Mouse (Mus musculus): Measurements from ENCODE around the gene Dmrt2. TPM values are rescaled to one million over a fixed set of nuclear protein-coding genes. Genes with fewer than 3 reads are reported as not detected.

Dmrt2 gene
- polyA plus RNA-seq, 1 experiment from 2014 or later: 0.09 TPM

- 2% methylated on average over 31 of the region's 31 CpGs for WGBS
- no peaks in the 10 kb centered on the region for H3K36me3 ChIP-seq
- H3K27me3 ChIP-seq: peaks cover 76% of the 10 kb centered on the region
- no peak overlapping the region for H3K9ac ChIP-seq
- H3K4me3 ChIP-seq: no peak overlapping the region
- no peak for ATAC-seq (ENCODE audit: low FRiP score)
- no peak overlapping the region for H3K4me2 ChIP-seq
- H3K9me3 ChIP-seq: no peaks in the 10 kb centered on the region
- H3K27ac ChIP-seq: no peak overlapping the region
- peaks cover 5% of the 10 kb centered on the region; the same call in 1 of the 2 replicates for H3K4me1 ChIP-seq (replicated peaks)
Measured at GRCm38 (mm10) chr19:25665486-25666339, 6.5 kb upstream of the Dmrt2 start.

DNA sequence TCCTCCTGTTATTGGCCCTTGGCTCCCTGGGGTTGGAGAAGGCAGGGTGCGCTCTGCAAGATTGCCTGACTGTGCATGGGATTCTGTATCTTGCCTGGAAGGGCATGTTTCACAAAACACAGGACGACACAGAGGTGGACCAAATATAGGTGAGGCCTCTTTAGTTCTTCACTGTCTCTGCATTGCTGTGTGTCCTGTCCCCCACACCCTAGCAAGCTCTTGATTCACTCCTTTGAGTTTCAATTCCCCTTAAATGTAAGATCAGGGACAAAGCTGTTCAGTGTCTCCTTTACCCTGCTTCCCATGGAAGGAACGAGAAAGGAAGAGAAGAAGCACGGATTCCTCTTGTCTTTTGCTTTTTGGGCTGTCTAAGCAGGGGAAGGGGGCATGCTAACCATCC lies 4.4 kb upstream of the Dmrt2 start:
- Histone ChIP-seq H3K36me3 (no peaks in the 10 kb centered on the region), H3K4me2 (no peak overlapping the region), H3K27ac (no peak overlapping the region), H3K9me3 (no peaks in the 10 kb centered on the region), H3K4me1 (replicated peaks) (peaks cover 16% of the 10 kb centered on the region), H3K27me3 (peaks cover 95% of the 10 kb centered on the region), H3K9ac (no peak overlapping the region), H3K4me3 (no peak overlapping the region)
- WGBS: 9% methylated on average over 4 of the region's 4 CpGs
- ATAC-seq (ENCODE audit: low FRiP score): no peak

GRCm38 (mm10) chr19:25669593-25670248 lies 2.5 kb upstream of the Dmrt2 start:
- Histone ChIP-seq H3K9me3 (no peaks in the 10 kb centered on the region), H3K4me1 (replicated peaks) (peaks cover 26% of the 10 kb centered on the region), H3K4me3 (no peak overlapping the region), H3K4me2 (no peak overlapping the region), H3K27me3 (peaks cover 98% of the 10 kb centered on the region), H3K36me3 (no peaks in the 10 kb centered on the region), H3K9ac (no peak overlapping the region), H3K27ac (no peak overlapping the region)
- 0% methylated on average over 3 of the region's 3 CpGs for WGBS
- ATAC-seq (ENCODE audit: low FRiP score): no peak

- no peaks in the 10 kb centered on the region for H3K9me3 ChIP-seq
- H3K27me3 ChIP-seq: peaks cover 98% of the 10 kb centered on the region
- H3K4me2 ChIP-seq: no peak overlapping the region
- WGBS: 1% methylated on average over 17 of the region's 17 CpGs
- H3K36me3 ChIP-seq: no peaks in the 10 kb centered on the region
- ATAC-seq (ENCODE audit: low FRiP score): no peak
- H3K4me1 ChIP-seq (replicated peaks): peaks cover 25% of the 10 kb centered on the region
- H3K9ac ChIP-seq: no peak overlapping the region
- no peak overlapping the region for H3K4me3 ChIP-seq
- H3K27ac ChIP-seq: no peak overlapping the region
Measured at GRCm38 (mm10) chr19:25670571-25671285, 1.5 kb upstream of the Dmrt2 start.

DNA sequence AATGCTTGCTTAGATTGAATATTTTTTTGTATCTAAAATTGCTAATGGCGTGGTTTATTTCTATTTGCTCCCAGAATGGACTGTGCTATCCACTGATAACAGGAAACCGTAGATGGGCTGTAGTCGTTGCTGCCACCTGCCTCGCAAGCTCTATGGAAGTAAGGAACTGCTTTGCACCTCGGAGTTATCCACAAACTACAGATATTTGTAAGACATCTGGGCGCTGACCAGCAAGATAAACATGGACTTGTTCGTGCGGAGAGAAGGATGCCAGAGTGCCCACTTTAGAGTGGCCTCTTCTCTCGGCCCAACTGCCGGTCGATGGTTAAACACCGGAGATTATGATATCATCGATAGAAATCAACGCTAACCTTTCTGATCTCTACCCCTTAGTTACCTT lies 530 bp upstream of the Dmrt2 start:
- H3K27me3 ChIP-seq: peaks cover 98% of the 10 kb centered on the region
- 1% methylated on average over 14 of the region's 14 CpGs for WGBS
- no peaks in the 10 kb centered on the region for H3K9me3 ChIP-seq
- H3K36me3 ChIP-seq: no peaks in the 10 kb centered on the region
- no peak overlapping the region for H3K9ac ChIP-seq
- peak overlapping the region; percentile 34 for H3K4me3 ChIP-seq
- H3K4me1 ChIP-seq (replicated peaks): peaks cover 21% of the 10 kb centered on the region
- ATAC-seq (ENCODE audit: low FRiP score): no peak
- no peak overlapping the region for H3K27ac ChIP-seq
- peak overlapping the region; percentile 52 for H3K4me2 ChIP-seq

DNA sequence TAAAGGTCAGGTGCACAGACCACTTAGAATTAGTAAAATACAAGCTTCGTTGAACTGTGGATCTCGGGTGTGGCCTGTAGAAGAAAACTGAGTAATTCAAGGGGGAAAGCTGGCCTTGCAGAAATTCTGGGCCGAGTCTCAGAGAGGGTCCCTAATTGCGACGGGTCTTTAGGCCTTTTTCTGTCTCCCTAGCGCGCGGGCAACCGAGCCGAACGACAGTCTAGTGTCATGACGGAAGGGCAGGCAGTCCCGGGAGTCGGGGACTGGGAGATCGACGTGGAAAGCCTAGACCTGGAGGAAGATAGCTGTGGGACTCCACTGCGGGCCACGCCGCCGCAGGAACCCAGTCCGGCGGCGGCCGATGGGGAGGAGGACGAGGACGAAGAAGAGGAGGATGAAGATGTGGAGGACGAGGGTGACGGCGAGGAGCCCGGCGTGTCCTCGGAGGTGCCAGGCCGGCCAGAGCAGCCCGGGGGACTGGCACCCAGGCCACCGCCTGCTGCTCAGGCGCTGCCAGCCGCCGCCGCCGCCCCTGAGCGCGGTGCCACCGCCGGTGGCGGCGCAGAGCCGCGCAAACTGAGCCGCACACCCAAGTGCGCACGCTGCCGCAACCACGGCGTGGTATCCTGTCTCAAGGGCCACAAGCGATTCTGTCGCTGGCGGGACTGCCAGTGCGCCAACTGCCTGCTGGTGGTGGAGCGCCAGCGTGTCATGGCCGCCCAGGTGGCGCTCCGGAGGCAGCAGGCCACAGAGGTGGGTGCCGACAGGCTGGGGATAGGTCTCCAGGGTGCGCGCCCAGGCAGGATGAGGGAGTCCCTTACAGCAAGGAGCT lies 1.2 kb downstream of the Dmrt2 start:
- peaks cover 97% of the 10 kb centered on the region for H3K27me3 ChIP-seq
- H3K4me3 ChIP-seq: peak overlapping the region; percentile 34
- H3K9ac ChIP-seq: peak overlapping the region; percentile 19; the same call in 1 of the 2 replicates
- no peak for ATAC-seq (ENCODE audit: low FRiP score)
- no peak overlapping the region for H3K27ac ChIP-seq
- peaks cover 21% of the 10 kb centered on the region for H3K4me1 ChIP-seq (replicated peaks)
- H3K36me3 ChIP-seq: no peaks in the 10 kb centered on the region
- peak overlapping the region; percentile 54 for H3K4me2 ChIP-seq
- WGBS: under 1% methylated on average over 60 of the region's 66 CpGs
- no peaks in the 10 kb centered on the region for H3K9me3 ChIP-seq

DNA sequence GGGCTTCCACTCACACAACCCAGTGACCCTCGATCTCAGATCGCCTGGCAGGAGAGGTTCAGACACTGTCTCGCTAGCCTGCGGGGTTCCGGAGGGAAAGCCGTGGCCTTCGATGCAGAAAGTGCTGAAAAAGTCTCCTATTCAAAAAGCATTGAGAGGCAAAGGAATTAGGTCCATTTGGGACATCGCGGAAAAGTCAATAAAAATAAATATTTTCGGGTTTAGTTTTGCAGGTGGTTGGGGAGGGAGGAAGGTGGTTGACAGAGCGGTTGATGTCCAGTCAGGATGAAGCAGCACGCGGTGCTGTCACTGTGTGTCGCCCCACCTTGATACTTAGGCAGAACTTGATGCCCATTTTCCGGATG lies 1.8 kb downstream of the Dmrt2 start:
- no peaks in the 10 kb centered on the region for H3K36me3 ChIP-seq
- H3K4me2 ChIP-seq: peak overlapping the region; percentile 54
- 2% methylated on average over 15 of the region's 15 CpGs for whole genome bisulfite sequencing
- peaks cover 21% of the 10 kb centered on the region for H3K4me1 ChIP-seq (replicated peaks)
- no peak overlapping the region for H3K9ac ChIP-seq
- peaks cover 95% of the 10 kb centered on the region for H3K27me3 ChIP-seq
- no peaks in the 10 kb centered on the region for H3K9me3 ChIP-seq
- peak overlapping the region; percentile 34 for H3K4me3 ChIP-seq
- ATAC-seq (ENCODE audit: low FRiP score): no peak
- H3K27ac ChIP-seq: no peak overlapping the region

DNA sequence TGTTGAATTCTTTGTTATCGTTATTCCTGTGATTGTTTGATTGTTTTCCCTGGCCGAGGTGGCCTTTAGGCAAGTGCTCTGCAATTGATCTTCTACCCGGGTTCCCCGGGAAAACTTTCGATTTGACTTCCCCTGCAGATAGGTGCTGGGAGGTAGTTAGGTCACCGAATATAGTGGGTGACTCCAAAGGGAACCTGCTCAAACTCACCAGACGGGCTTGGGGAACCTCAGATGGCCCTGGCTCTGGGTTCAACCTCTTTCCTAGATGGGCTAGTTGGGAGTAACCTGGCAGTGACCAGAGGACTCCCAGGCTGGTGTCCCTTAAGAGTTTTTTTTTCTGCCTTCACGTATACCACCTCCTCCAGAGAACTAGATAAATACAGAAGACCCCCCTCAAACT lies 2.5 kb downstream of the Dmrt2 start:
- H3K4me1 ChIP-seq (replicated peaks): peaks cover 21% of the 10 kb centered on the region
- WGBS: 5% methylated on average over 8 of the region's 8 CpGs
- no peaks in the 10 kb centered on the region for H3K36me3 ChIP-seq

GRCm38 (mm10) chr19:25675866-25676440 lies 3.7 kb downstream of the Dmrt2 start:
- Histone ChIP-seq H3K9ac (no peak overlapping the region), H3K4me3 (no peak overlapping the region), H3K27me3 (peaks cover 93% of the 10 kb centered on the region), H3K9me3 (no peaks in the 10 kb centered on the region), H3K4me1 (replicated peaks) (peaks cover 21% of the 10 kb centered on the region), H3K27ac (no peak overlapping the region), H3K36me3 (no peaks in the 10 kb centered on the region), H3K4me2 (no peak overlapping the region)
- no peak for ATAC-seq (ENCODE audit: low FRiP score)
- WGBS: 8% methylated on average over 9 of the region's 9 CpGs

More for the DNA sequence above, 2.5 kb downstream of the Dmrt2 start:
- Histone ChIP-seq H3K4me3 (no peak overlapping the region), H3K27ac (no peak overlapping the region), H3K27me3 (peaks cover 93% of the 10 kb centered on the region), H3K4me2 (no peak overlapping the region), H3K9ac (no peak overlapping the region), H3K9me3 (no peaks in the 10 kb centered on the region)
- ATAC-seq (ENCODE audit: low FRiP score): no peak

GRCm38 (mm10) chr19:25698850-25699249 lies 26.6 kb downstream of the Dmrt2 start:
- H3K27ac ChIP-seq: no peak overlapping the region
- 75% methylated on average over 14 of the region's 14 CpGs for WGBS
- H3K4me1 ChIP-seq (replicated peaks): no peaks in the 10 kb centered on the region
- no peaks in the 10 kb centered on the region for H3K27me3 ChIP-seq
- no peaks in the 10 kb centered on the region; the same call in 1 of the 2 replicates for H3K9me3 ChIP-seq
- no peak overlapping the region for H3K4me3 ChIP-seq
- ATAC-seq (ENCODE audit: low FRiP score): no peak
- no peak overlapping the region for H3K9ac ChIP-seq
- no peak overlapping the region for H3K4me2 ChIP-seq
- no peaks in the 10 kb centered on the region for H3K36me3 ChIP-seq

GRCm38 (mm10) chr19:25713382-25713781 lies 41.2 kb downstream of the Dmrt2 start:
- Histone ChIP-seq H3K27me3 (no peaks in the 10 kb centered on the region), H3K4me3 (no peak overlapping the region), H3K4me2 (no peak overlapping the region), H3K9ac (no peak overlapping the region), H3K36me3 (no peaks in the 10 kb centered on the region), H3K4me1 (replicated peaks) (no peaks in the 10 kb centered on the region), H3K9me3 (no peaks in the 10 kb centered on the region), H3K27ac (no peak overlapping the region)
- ATAC-seq (ENCODE audit: low FRiP score): peak; percentile 63
- WGBS: 7% methylated on average over 8 of the region's 8 CpGs

Measured in hindbrain, embryonic 13.5 days (tissue).